Mouse (Mus musculus) kidney, embryonic 15.5 days (tissue): Measurements from ENCODE around the gene Psmb11. TPM values are rescaled to one million over a fixed set of nuclear protein-coding genes. Genes with fewer than 3 reads are reported as not detected.
"Not testable (repeated sequence)": the region's sequence is repeated elsewhere in the genome, so short reads cannot be mapped to it uniquely, and the experiment has no call there.

Experiments
- ATAC-seq: fragments of 200-750 bp; cut with Nextera tagmentation; replicated peaks from 2 replicates; pipeline ENCODE4 v1.8.0; 2017; ENCODE audit warnings: moderate TSS enrichment; ENCODE audit not compliant: low FRiP score
- H3K27ac ChIP-seq: fragments of 300-500 bp; sonication (generic); 2 replicates; pipeline ENCODE4 v1.5.1; 2015; ENCODE audit warnings: mild to moderate bottlenecking, inconsistent platforms
- H3K27me3 ChIP-seq: fragments of 300-500 bp; sonication (generic); 2 replicates; pipeline ENCODE4 v1.6.1; 2015; ENCODE audit warnings: inconsistent platforms
- H3K36me3 ChIP-seq: fragments of 300-500 bp; sonication (generic); 2 replicates; pipeline ENCODE4 v1.6.1; 2015; ENCODE audit warnings: inconsistent platforms
- H3K4me1 ChIP-seq: fragments of 300-500 bp; sonication (generic); 2 replicates; pipeline ENCODE4 v1.6.1; 2015; ENCODE audit warnings: inconsistent platforms
- H3K4me2 ChIP-seq: fragments of 300-500 bp; sonication (generic); 2 replicates; pipeline ENCODE4 v1.6.1; 2015; ENCODE audit warnings: moderate library complexity, mild to moderate bottlenecking, inconsistent platforms
- H3K4me3 ChIP-seq: fragments of 300-500 bp; sonication (generic); replicated peaks from 2 replicates; pipeline ENCODE4 v1.5.1; 2015; ENCODE audit warnings: mild to moderate bottlenecking, inconsistent platforms
- H3K9ac ChIP-seq: fragments of 300-500 bp; sonication (generic); 2 replicates; pipeline ENCODE4 v1.6.1; 2015; ENCODE audit warnings: mild to moderate bottlenecking, inconsistent platforms
- H3K9me3 ChIP-seq: fragments of 300-500 bp; sonication (generic); replicated peaks from 2 replicates; pipeline ENCODE4 v1.6.1; 2016; ENCODE audit warnings: inconsistent platforms
- WGBS: fragments of 180-500 bp; shearing (Covaris S2); methylation state at CpG from one replicate; pipeline ENCODE4 v1.1.7; 2015; ENCODE audit warnings: mixed read lengths; 5-methylcytosine and 5-hydroxymethylcytosine counted together
- polyA plus RNA-seq: library from polyadenylated mRNA; unstranded; fragments of >200 nt; fragmentation: Nextera tagmentation; extraction: Ambion mirVana; gene quantifications from 2 replicates; pipeline ENCODE4 v1.2.1, GENCODE M21; 2015

Gene Psmb11
- polyA plus RNA-seq, 1 experiment from 2014 or later, result not detected

- WGBS, result 53% methylated on average over 8 of the region's 8 CpGs
- Histone ChIP-seq H3K4me3 (no peak overlapping the region), H3K36me3 (peaks cover 13% of the 10 kb centered on the region), H3K27me3 (no peaks in the 10 kb centered on the region), H3K27ac (peak overlapping the region; percentile 24; the same call in 1 of the 2 replicates), H3K9me3 (no peaks in the 10 kb centered on the region), H3K4me1 (peaks cover 22% of the 10 kb centered on the region), H3K4me2 (no peak overlapping the region), H3K9ac (no peak overlapping the region)
- ATAC-seq, result no peak
Measured at GRCm38 (mm10) chr14:54607226-54607625, 14.0 kb upstream of the Psmb11 start.

- no peak overlapping the region for H3K4me3 ChIP-seq
- peaks cover 26% of the 10 kb centered on the region for H3K36me3 ChIP-seq
- 58% methylated on average over 4 of the region's 4 CpGs for WGBS
- H3K4me2 ChIP-seq, result no peak overlapping the region
- H3K9ac ChIP-seq, result no peak overlapping the region
- no peaks in the 10 kb centered on the region for H3K9me3 ChIP-seq
- no peak overlapping the region for H3K27ac ChIP-seq
- H3K27me3 ChIP-seq, result no peaks in the 10 kb centered on the region
- no peak for ATAC-seq
- peaks cover 16% of the 10 kb centered on the region for H3K4me1 ChIP-seq
Measured at GRCm38 (mm10) chr14:54609245-54609644, 12.0 kb upstream of the Psmb11 start.

GRCm38 (mm10) chr14:54609962-54610361 lies 11.3 kb upstream of the Psmb11 start:
- 91% methylated on average over 4 of the region's 4 CpGs for WGBS
- peaks cover 34% of the 10 kb centered on the region for H3K36me3 ChIP-seq
- no peak for ATAC-seq
- peaks cover 9% of the 10 kb centered on the region for H3K4me1 ChIP-seq
- H3K27me3 ChIP-seq, result no peaks in the 10 kb centered on the region
- H3K4me2 ChIP-seq, result no peak overlapping the region
- no peak overlapping the region for H3K9ac ChIP-seq
- H3K4me3 ChIP-seq, result no peak overlapping the region
- H3K9me3 ChIP-seq, result no peaks in the 10 kb centered on the region
- no peak overlapping the region for H3K27ac ChIP-seq

GRCm38 (mm10) chr14:54610648-54611047 lies 10.6 kb upstream of the Psmb11 start:
- H3K4me2 ChIP-seq, result no peak overlapping the region
- peaks cover 5% of the 10 kb centered on the region; the same call in 1 of the 2 replicates for H3K4me1 ChIP-seq
- no peaks in the 10 kb centered on the region for H3K27me3 ChIP-seq
- peaks cover 39% of the 10 kb centered on the region for H3K36me3 ChIP-seq
- H3K9ac ChIP-seq, result no peak overlapping the region
- no peak overlapping the region for H3K27ac ChIP-seq
- 81% methylated on average over 6 of the region's 6 CpGs for WGBS
- H3K4me3 ChIP-seq, result no peak overlapping the region
- ATAC-seq, result no peak
- H3K9me3 ChIP-seq, result no peaks in the 10 kb centered on the region

GRCm38 (mm10) chr14:54614130-54614529 lies 7.1 kb upstream of the Psmb11 start:
- H3K27ac ChIP-seq, H3K27me3 ChIP-seq, H3K4me2 ChIP-seq, H3K4me3 ChIP-seq, ATAC-seq, H3K9ac ChIP-seq, H3K9me3 ChIP-seq: not testable (repeated sequence)
- Histone ChIP-seq H3K36me3 (peaks cover 48% of the 10 kb centered on the region), H3K4me1 (peaks cover 14% of the 10 kb centered on the region)
- WGBS, result 87% methylated on average over 16 of the region's 16 CpGs

GRCm38 (mm10) chr14:54616226-54616825 lies 4.9 kb upstream of the Psmb11 start:
- Histone ChIP-seq H3K4me2 (peak overlapping the region; percentile 65; the same call in 1 of the 2 replicates), H3K4me3 (peak overlapping the region; percentile 86), H3K9me3 (no peaks in the 10 kb centered on the region), H3K9ac (no peak overlapping the region), H3K36me3 (peaks cover 43% of the 10 kb centered on the region), H3K4me1 (peaks cover 12% of the 10 kb centered on the region), H3K27ac (no peak overlapping the region), H3K27me3 (no peaks in the 10 kb centered on the region)
- ATAC-seq, result no peak
- WGBS, result 91% methylated on average over 16 of the region's 16 CpGs

GRCm38 (mm10) chr14:54617152-54617896 lies 3.9 kb upstream of the Psmb11 start:
- Histone ChIP-seq H3K4me3 (peak overlapping the region; percentile 86), H3K36me3 (peaks cover 35% of the 10 kb centered on the region), H3K4me2 (peak overlapping the region; percentile 65), H3K27ac (peak overlapping the region; percentile 87), H3K9ac (peak overlapping the region; percentile 89), H3K9me3 (no peaks in the 10 kb centered on the region), H3K4me1 (peaks cover 12% of the 10 kb centered on the region), H3K27me3 (no peaks in the 10 kb centered on the region)
- 1% methylated on average over 38 of the region's 38 CpGs for WGBS
- peak; percentile 55 for ATAC-seq

- H3K27me3 ChIP-seq, result no peaks in the 10 kb centered on the region
- H3K4me2 ChIP-seq, result peak within 1 kb of the TSS; percentile 65
- H3K4me3 ChIP-seq, result peak within 1 kb of the TSS; percentile 86
- H3K4me1 ChIP-seq, result peaks cover 12% of the 10 kb centered on the region
- under 1% methylated on average over 25 of the region's 25 CpGs for WGBS
- H3K9ac ChIP-seq, result peak within 1 kb of the TSS; percentile 89
- peaks cover 30% of the 10 kb centered on the region for H3K36me3 ChIP-seq
- ATAC-seq, result peak; percentile 89
- no peaks in the 10 kb centered on the region for H3K9me3 ChIP-seq
- H3K27ac ChIP-seq, result peak within 1 kb of the TSS; percentile 87
Measured at GRCm38 (mm10) chr14:54617897-54618365, 3.3 kb upstream of the Psmb11 start, which contains the start of gene Psmb5. TSS of gene Psmb5 (minus strand) at chr14:54618022.

GRCm38 (mm10) chr14:54623334-54623733 lies 2.1 kb downstream of the Psmb11 start:
- no peaks in the 10 kb centered on the region for H3K36me3 ChIP-seq
- H3K27me3 ChIP-seq, result no peaks in the 10 kb centered on the region
- H3K4me3 ChIP-seq, result no peak overlapping the region
- ATAC-seq, result no peak
- WGBS, result 84% methylated on average over 6 of the region's 6 CpGs
- no peak overlapping the region for H3K4me2 ChIP-seq
- H3K9ac ChIP-seq, result no peak overlapping the region
- no peak overlapping the region for H3K27ac ChIP-seq
- H3K9me3 ChIP-seq, result no peaks in the 10 kb centered on the region
- no peaks in the 10 kb centered on the region for H3K4me1 ChIP-seq

GRCm38 (mm10) chr14:54624976-54625375 lies 3.7 kb downstream of the Psmb11 start:
- no peaks in the 10 kb centered on the region for H3K4me1 ChIP-seq
- H3K4me2 ChIP-seq, result no peak overlapping the region
- ATAC-seq, result no peak
- H3K9ac ChIP-seq, result no peak overlapping the region
- whole genome bisulfite sequencing, result 71% methylated on average over 10 of the region's 10 CpGs
- 0 out of 2 replicates have a peak, but pooled peaks cover under 1% of the 10 kb centered on the region for H3K36me3 ChIP-seq
- H3K27me3 ChIP-seq, result no peaks in the 10 kb centered on the region
- no peak overlapping the region for H3K4me3 ChIP-seq
- H3K27ac ChIP-seq, result no peak overlapping the region
- H3K9me3 ChIP-seq, result no peaks in the 10 kb centered on the region

GRCm38 (mm10) chr14:54628103-54628502 lies 6.9 kb downstream of the Psmb11 start:
- H3K36me3 ChIP-seq, result peaks cover 30% of the 10 kb centered on the region
- no peaks in the 10 kb centered on the region for H3K9me3 ChIP-seq
- ATAC-seq, result no peak
- no peak overlapping the region for H3K4me2 ChIP-seq
- no peak overlapping the region for H3K9ac ChIP-seq
- H3K27me3 ChIP-seq, result no peaks in the 10 kb centered on the region
- 69% methylated on average over 5 of the region's 5 CpGs for WGBS
- H3K4me1 ChIP-seq, result no peaks in the 10 kb centered on the region
- H3K27ac ChIP-seq, result no peak overlapping the region
- H3K4me3 ChIP-seq, result no peak overlapping the region

GRCm38 (mm10) chr14:54629797-54630196 lies 8.6 kb downstream of the Psmb11 start:
- no peaks in the 10 kb centered on the region for H3K27me3 ChIP-seq
- peaks cover 46% of the 10 kb centered on the region for H3K36me3 ChIP-seq
- no peaks in the 10 kb centered on the region for H3K9me3 ChIP-seq
- no peak overlapping the region for H3K4me3 ChIP-seq
- ATAC-seq, result no peak
- WGBS, result 89% methylated on average over 2 of the region's 2 CpGs
- no peak overlapping the region for H3K27ac ChIP-seq
- no peaks in the 10 kb centered on the region for H3K4me1 ChIP-seq
- H3K9ac ChIP-seq, result no peak overlapping the region
- H3K4me2 ChIP-seq, result no peak overlapping the region
